Mouse (Mus musculus) left cerebral cortex, postnatal 25 days (tissue): ENCODE data around the gene Sgms2. TPM values are rescaled to one million over a fixed set of nuclear protein-coding genes. Genes with fewer than 3 reads are reported as not detected.

Experiments
- DNase-seq, 2 experiments: peaks; one replicate each; pipeline ENCODE4 v3.0.0; 2022; ENCODE audit warnings: low spot score in 2 of 2, mixed read lengths in 1 of 2
- intact Hi-C: fragments of 180-260 bp; cut with DNase I; formaldehyde crosslinking; loops from one replicate; pipeline ENCODE4 v1.15.1; 2025
- total RNA-seq, 2 experiments: library from RNA; stranded (reverse); gene quantifications; 2 replicates each; pipeline ENCODE4 v1.2.3; 2021

The Sgms2 gene
- total RNA-seq: 1 to 10 TPM; 2.0 TPM

DNA sequence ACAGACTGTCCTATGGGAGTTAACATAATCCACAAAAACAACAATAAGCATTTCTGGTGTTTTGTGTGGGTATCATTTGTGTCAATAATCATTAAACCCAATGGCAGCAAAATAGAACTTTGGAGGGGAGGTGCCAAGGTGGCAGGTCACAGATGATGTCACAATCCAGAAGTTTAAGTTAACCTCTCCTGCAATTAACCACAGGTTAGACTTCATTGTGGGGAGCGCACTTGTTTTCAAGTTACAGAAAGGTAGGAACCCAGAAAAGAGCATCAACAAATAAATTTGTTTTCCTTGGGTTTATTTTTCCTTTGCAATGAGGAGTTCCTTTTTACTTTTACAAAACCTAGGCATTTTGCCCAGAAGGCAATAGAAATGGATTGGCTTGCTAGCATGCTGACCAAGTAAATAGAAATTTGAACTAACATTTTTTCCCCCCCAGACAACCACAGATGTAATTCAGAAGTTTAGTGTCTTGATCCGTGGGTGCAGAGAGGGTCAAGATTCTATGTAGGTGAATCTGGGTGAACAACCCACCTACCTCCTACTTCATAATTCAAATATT, at the start of gene Sgms2:
Gene Sgms2 (minus strand): TSS at position 51 of the 565 bp plus-strand sequence.
- no peak for DNase-seq
- intact Hi-C loops: no loop called here

- no peak for DNase-seq
- intact Hi-C loops: loop anchor here (1.0 kb wide), 1 partner anchor 205 kb away; no protein-coding TSS in a partner anchor
These were observed 34.0 kb upstream of the Sgms2 start for GRCm38 (mm10) chr3:131525229-131525628.

- intact Hi-C loops: loop anchor here (1.0 kb wide), 1 partner anchor 204 kb away; no protein-coding TSS in a partner anchor
- DNase-seq: peak; percentile 24 to 35
These were observed 33.6 kb upstream of the Sgms2 start for GRCm38 (mm10) chr3:131524779-131525178.

DNA sequence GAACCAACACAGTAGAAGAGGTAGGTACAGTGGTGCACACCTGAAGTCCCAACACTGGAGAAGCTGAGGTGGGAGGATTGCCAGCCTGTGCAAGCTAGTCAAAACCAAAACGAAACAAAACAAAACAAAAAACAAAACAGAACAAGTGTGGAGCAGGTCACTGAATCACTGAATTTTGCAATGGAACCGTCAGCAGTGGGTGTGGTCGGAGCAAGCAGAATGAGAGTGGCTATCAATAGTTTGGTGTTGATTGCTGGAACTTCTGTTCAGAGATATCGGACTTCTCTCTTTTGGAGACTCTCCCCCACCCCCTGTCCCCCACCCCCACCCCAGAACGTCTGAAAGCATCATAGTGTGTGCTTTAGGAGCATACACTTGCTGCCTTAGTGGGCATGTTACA, 33.0 kb upstream of the Sgms2 start:
- DNase-seq: no peak
- intact Hi-C loops: no loop called here

GRCm38 (mm10) chr3:131523749-131524148, 32.5 kb upstream of the Sgms2 start:
- DNase-seq: no peak
- intact Hi-C loops: no loop called here

- DNase-seq: no peak
- intact Hi-C loops: no loop called here
These were observed 31.0 kb upstream of the Sgms2 start for GRCm38 (mm10) chr3:131522243-131522642.

- no peak for DNase-seq
- intact Hi-C loops: no loop called here
These were observed 30.0 kb upstream of the Sgms2 start for GRCm38 (mm10) chr3:131521206-131521605.

GRCm38 (mm10) chr3:131517756-131518155, 26.5 kb upstream of the Sgms2 start:
- DNase-seq: no peak
- intact Hi-C loops: no loop called here

DNA sequence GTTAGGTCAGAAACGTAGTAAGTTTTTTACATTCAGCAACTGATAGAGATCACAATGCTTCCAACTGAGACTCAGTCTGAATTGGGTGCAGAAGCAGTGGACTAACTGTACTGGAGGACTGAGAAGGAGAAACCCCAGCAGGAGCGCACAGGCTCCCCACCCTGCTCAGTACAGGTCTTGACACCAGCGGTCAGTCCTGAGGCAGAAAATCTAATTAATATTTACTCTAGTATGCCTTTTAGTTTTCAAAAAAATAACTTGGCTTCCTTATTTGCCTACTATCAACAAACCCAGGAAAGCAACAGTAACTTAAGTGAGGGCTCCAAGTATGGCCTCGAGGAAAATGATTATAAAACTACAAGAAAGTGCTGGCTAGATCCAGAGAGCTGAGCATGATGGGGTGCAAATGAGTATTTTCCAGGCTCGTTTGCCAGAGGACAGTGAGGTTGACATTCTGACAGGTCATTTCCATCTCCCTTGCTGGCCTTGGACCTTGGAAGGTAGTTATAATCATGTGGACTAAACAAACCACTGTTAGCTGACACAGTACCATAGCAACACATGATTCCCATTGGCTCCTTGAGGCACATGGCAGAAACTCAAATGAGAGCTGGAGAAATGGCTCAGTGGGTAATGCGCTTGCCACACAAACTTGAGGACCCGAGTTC, 25.3 kb upstream of the Sgms2 start:
- no peak for DNase-seq
- intact Hi-C loops: no loop called here

GRCm38 (mm10) chr3:131511616-131512015, 20.4 kb upstream of the Sgms2 start:
- intact Hi-C loops: no loop called here
- DNase-seq: no peak

- intact Hi-C loops: no loop called here
- DNase-seq: no peak
These were observed 16.8 kb upstream of the Sgms2 start for GRCm38 (mm10) chr3:131508024-131508423.

GRCm38 (mm10) chr3:131504595-131505223, 13.5 kb upstream of the Sgms2 start:
- DNase-seq: no peak
- intact Hi-C loops: no loop called here

DNA sequence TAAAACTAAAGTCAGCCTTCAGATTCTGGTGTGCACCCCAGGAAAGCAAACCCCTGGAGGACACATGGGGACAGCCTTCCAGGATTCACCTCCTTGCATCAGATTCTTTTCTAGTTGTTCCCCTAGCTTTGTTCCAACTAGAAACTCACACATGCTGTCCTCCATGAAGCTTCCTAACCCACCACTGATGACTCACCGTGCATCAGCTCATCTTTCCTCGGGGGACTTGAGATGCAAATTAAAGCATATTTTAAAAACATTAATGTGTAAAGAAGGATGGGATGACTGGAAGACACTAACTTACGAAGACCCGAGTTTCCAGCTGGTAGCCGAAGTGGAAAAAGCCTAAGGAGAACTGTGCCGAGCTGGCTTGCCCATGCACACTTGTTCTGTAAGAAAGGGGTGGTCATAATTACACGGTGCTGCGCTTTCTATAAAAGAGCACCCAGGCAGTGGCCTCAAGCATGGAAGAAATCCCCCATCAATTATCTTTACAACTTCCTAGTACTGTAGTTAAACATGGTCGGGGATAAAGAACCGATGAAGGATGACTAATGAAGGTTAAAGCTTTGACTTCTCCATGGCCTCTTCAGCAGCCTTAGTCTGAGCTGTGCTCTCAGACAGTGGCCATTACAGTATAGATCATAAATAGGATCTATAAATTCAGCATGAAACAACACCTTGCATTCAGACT, 10.6 kb upstream of the Sgms2 start:
- peak in 1 of 2 experiments; percentile 15 for DNase-seq
- intact Hi-C loops: no loop called here

DNA sequence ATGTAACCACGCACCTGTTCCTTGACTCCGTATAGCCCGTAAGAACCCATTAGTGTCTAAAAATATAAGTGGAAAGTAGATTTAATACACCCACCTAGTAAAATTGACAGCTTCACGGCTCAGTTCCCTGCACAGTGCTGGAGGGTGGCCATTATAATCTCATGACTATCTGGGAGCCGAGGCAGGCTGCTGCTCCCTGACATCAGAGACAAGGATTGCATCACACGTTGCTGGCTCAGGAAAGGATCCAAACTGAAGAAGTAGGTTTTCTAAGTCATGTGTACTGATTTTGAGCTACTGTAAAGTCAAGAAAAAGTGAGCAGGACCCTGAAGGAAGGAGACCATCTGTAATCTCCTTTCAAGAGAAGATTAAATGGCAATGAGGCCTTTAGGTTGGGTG, 8.4 kb upstream of the Sgms2 start:
- DNase-seq: no peak
- intact Hi-C loops: no loop called here

GRCm38 (mm10) chr3:131496506-131497122, 5.4 kb upstream of the Sgms2 start:
- intact Hi-C loops: no loop called here
- no peak for DNase-seq

GRCm38 (mm10) chr3:131495076-131495475, 3.9 kb upstream of the Sgms2 start:
- no peak for DNase-seq
- intact Hi-C loops: no loop called here

- intact Hi-C loops: no loop called here
- DNase-seq: no peak
These were observed 2.0 kb upstream of the Sgms2 start for GRCm38 (mm10) chr3:131493194-131493593.

GRCm38 (mm10) chr3:131491980-131492379, 769 bp upstream of the Sgms2 start:
- no peak for DNase-seq
- intact Hi-C loops: no loop called here

GRCm38 (mm10) chr3:131490143-131490908, 885 bp downstream of the Sgms2 start:
- intact Hi-C loops: no loop called here

More at GRCm38 (mm10) chr3:131490143-131490908, 885 bp downstream of the Sgms2 start:
- peak; percentile 28 to 41 for DNase-seq
